Mouse (Mus musculus) left cerebral cortex, postnatal 14 days (tissue): Measurements from ENCODE around the gene Tfip11. TPM values are rescaled to one million over a fixed set of nuclear protein-coding genes. Genes with fewer than 3 reads are reported as not detected.
A peak's percentile ranks its signal among the peaks of the same experiment; 100 is the strongest.

Experiments used
- DNase-seq, 2 experiments: peaks; one replicate each; pipeline ENCODE4 v3.0.0; 2021 to 2022; ENCODE audit warnings: low spot score in 2 of 2, mixed read lengths in 1 of 2
- intact Hi-C: fragments of 180-260 bp; cut with DNase I; formaldehyde crosslinking; loops from one replicate; pipeline ENCODE4 v1.15.1; 2025
- total RNA-seq, 2 experiments: library from RNA; stranded (reverse); gene quantifications; 2 replicates each; pipeline ENCODE4 v1.2.3; 2021

Tfip11 gene
- total RNA-seq, 2 experiments from 2014 or later, result 37.1 to 37.9 TPM

- intact Hi-C loops, result loop anchor here (5.0 kb wide), 1 partner anchor 41 kb away; no protein-coding TSS in a partner anchor
- DNase-seq, result no peak
Measured at GRCm38 (mm10) chr5:112381154-112381553, 55.0 kb downstream of the Tfip11 start.

- DNase-seq, result no peak
- intact Hi-C loops, result loop anchor here (5.0 kb wide), 1 partner anchor 40 kb away; no protein-coding TSS in a partner anchor
Measured at GRCm38 (mm10) chr5:112382042-112382441, 55.9 kb downstream of the Tfip11 start.

DNA sequence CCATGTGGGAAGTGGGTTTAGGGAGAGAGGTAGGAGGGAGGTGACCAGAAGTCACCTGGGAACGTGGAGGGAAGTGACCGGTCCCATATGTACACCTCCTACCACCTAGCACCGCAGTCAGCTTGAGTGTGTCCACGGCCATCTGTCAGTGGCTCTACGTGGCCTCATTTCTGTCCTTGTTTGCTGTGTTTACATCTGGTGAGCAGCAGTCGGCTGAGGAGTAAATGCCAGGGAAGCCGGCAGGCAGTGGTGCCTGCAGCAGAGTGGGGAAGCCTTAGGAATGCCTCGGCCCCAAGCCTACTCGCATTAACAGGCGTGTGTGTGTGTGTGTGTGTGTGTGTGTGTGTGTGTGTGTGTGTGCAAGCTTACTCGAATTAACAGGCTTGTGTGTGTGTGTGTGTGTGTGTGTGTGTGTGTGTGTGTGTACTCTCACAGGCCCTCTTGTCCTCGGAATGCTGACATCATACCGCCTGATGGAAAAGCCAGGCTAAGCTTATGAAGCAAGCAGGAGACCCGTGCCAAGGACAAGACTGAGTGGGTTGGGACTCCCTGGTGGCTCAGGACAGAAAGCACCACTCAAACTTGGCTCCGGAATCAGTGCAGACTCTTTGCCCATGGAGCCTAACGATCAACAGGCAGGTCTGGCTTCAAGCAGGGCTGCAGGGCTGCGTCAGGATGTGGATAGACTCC lies 56.6 kb downstream of the Tfip11 start:
- peak; percentile 56 to 86 for DNase-seq
- intact Hi-C loops, result loop anchor here (5.0 kb wide), 1 partner anchor 40 kb away; no protein-coding TSS in a partner anchor

DNA sequence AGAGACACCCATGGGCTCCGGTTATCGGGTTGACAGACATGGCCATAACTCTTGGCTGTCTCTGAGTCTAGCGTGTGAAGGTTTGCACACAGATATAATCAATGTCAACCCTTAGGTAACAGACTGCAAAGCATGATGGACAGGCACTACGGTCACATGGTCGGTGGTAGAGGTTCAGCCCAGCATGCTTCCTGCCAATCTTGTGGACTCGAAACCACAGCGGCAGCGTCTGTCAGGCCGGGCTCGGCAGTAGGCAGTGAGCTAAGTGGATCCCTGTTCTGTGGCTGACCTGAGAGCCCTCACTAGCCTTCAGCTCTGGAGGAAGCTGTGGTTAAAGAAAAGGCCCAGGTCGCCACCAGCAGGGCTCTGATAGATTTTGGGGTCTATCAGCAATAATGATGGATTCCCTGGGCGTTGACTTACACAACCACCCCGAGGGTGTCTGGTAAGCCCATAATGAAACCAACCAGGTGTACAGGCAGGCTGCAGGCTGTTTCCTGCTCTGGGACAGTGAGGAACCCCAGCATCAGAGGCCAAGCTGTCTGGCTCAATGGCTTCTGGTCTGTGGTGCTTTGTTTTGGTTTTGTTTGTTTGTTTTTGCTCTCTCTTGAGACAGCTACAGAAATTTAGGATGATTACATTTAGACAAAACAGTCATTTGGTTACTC lies 58.8 kb downstream of the Tfip11 start:
- intact Hi-C loops, result loop anchor here (5.0 kb wide), 1 partner anchor 37 kb away; no protein-coding TSS in a partner anchor
- no peak for DNase-seq

DNA sequence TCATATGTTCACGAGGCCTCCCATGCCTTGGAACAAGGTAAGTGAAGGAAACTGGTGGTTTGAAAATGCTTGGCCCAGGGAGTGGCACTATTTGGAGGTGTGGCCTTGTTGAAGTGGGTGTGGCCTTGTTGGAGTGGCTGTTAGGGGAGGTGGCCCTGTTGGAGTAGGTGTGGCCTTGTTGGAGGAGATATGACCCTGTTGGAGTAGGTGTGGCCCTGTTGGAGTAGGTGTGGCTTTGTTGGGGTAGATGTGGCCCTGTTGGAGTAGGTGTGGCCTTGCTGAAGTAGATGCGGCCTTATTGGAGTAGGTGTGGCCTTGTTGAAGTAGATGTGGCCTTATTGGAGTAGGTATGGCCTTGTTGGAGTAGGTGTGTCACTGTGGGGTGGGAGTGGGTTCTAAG lies 59.8 kb downstream of the Tfip11 start:
- no peak for DNase-seq
- intact Hi-C loops, result no loop called here

Other genes starting within 250 kb of the Tfip11 start
- 1 to 10 TPM; 1.2 to 1.5 TPM for gene Cryba4, start 73.8 kb upstream of the Tfip11 start, total RNA-seq
- gene Crybb1, start 70.5 kb upstream of the Tfip11 start, total RNA-seq, result 10 to 100 TPM; 12.9 to 14.5 TPM
- 10 to 100 TPM; 41.3 to 42.9 TPM for gene Tpst2, start 49.7 kb upstream of the Tfip11 start, total RNA-seq
- 10 to 100 TPM; 21.6 to 23.0 TPM for gene Srrd, start 16.7 kb downstream of the Tfip11 start, total RNA-seq
- gene Hps4, start 16.7 kb downstream of the Tfip11 start, total RNA-seq, result 10 to 100 TPM; 30.0 to 32.7 TPM
- gene Gm6583, start 29.7 kb downstream of the Tfip11 start, total RNA-seq, result not detected
- 100 to 1,000 TPM; 164 to 171 TPM for gene Asphd2, start 68.5 kb downstream of the Tfip11 start, total RNA-seq
- gene Gm6588, start 123.1 kb downstream of the Tfip11 start, total RNA-seq, result not detected